Mouse (Mus musculus) cerebellum, adult 2 months (tissue): ENCODE results near the gene Wfs1. TPM values are rescaled to one million over a fixed set of nuclear protein-coding genes. Genes with fewer than 3 reads are reported as not detected.
A peak's percentile ranks its signal among the peaks of the same experiment; 100 is the strongest.

Experiments
- DNase-seq, 2 experiments: peaks; one replicate each; pipeline ENCODE4 v3.0.0; 2021
- H3K27ac ChIP-seq: fragments of 200-500 bp; 2 replicates; pipeline ENCODE4 v1.5.1; 2012; ENCODE audit warnings: low read length, control low read depth, inconsistent platforms; ENCODE audit not compliant: insufficient read depth
- H3K27me3 ChIP-seq: fragments of 200-500 bp; 2 replicates; pipeline ENCODE4 v1.6.1; 2012; ENCODE audit warnings: inconsistent platforms, mild to moderate bottlenecking, low read length, moderate library complexity; ENCODE audit not compliant: control insufficient read depth, insufficient read depth
- H3K4me1 ChIP-seq: fragments of 200-500 bp; 2 replicates; pipeline ENCODE4 v1.6.1; 2011; ENCODE audit warnings: low read length; ENCODE audit not compliant: control insufficient read depth, insufficient read depth
- H3K4me3 ChIP-seq: fragments of 200-500 bp; replicated peaks from 2 replicates; pipeline ENCODE3; 2011; ENCODE audit warnings: mild to moderate bottlenecking, low read depth, low read length, control low read depth; ENCODE audit not compliant: insufficient read depth
- CTCF ChIP-seq: fragments of 200-500 bp; IDR thresholded peaks from 2 replicates; pipeline ENCODE4 v1.5.1; 2011; ENCODE audit warnings: low read depth, mild to moderate bottlenecking, control low read depth, low read length, moderate library complexity, borderline replicate concordance; ENCODE audit not compliant: insufficient read depth
- POLR2A ChIP-seq: fragments of 200-500 bp; IDR thresholded peaks from 2 replicates; pipeline ENCODE4 v1.6.1; 2011; ENCODE audit warnings: low read length, control low read depth, borderline replicate concordance; ENCODE audit not compliant: insufficient read depth
- WGBS: fragments of 180-500 bp; shearing (Covaris S2); methylation state at CpG from one replicate; pipeline ENCODE4 v1.1.7; 2018; 5-methylcytosine and 5-hydroxymethylcytosine counted together
- polyA plus RNA-seq: library from polyadenylated mRNA; depleted of rRNA; stranded (reverse); fragments of >200 nt; gene quantifications from 2 replicates; pipeline ENCODE4 v1.2.3, GENCODE M21; 2012; rRNA removed

Gene Wfs1
- polyA plus RNA-seq: 27.2 and 28.3 TPM in 2 replicates

DNA sequence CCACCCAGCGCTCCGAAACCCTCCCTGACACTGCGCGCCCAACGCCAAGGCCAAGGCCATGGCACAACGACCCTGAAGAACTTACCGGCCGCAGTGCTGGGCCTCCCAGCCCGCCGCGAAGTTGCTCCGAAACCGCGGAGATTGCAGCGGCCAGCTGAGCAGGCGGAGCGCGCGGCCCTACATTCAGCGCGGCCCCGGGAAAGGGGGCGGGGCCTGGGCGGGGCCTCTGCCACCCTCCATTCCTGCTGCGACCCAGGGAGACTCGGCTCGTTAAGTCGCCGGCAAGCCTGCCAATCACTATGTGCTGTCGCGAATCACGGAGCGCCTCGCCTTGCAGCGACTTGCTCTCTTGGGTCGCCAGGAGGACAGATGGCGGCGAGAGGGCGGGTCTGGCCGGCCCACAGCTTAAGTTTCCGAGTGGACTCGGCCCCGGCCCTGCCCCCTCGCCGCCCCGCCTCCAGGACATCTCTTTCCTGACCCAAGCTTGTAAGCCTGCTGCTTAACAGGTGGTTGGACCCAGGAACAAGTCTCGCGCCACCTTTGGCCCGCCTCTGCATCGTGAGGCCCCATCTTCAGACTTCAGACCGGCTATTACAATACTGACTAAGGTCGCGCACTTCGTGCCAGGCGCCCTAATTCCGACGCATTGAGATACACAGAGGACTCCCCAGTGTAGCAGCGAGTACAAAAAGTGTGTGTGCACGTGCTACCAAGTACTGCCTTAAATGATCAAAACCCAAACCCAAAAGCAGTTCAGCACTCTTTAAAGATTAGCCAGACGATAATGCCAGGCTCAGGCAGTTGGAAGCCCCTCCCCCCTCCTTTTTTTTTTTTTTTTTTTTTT, at the start of gene Wfs1:
Gene Wfs1 (minus strand): TSS at position 425 of the 844 bp plus-strand sequence.
- peaks cover 4% of the 10 kb centered on the region; the same call in 1 of the 2 replicates for H3K4me1 ChIP-seq
- under 1% methylated on average over 60 of the region's 60 CpGs for WGBS
- TF ChIP-seq POLR2A (peak; percentile 33; the same call in 1 of the 2 replicates), CTCF (no peak)
- H3K27ac ChIP-seq: no peak within 1 kb of the TSS
- peak; percentile 93 to 98 for DNase-seq
- no peaks in the 10 kb centered on the region for H3K27me3 ChIP-seq
- H3K4me3 ChIP-seq: peak within 1 kb of the TSS; percentile 88

DNA sequence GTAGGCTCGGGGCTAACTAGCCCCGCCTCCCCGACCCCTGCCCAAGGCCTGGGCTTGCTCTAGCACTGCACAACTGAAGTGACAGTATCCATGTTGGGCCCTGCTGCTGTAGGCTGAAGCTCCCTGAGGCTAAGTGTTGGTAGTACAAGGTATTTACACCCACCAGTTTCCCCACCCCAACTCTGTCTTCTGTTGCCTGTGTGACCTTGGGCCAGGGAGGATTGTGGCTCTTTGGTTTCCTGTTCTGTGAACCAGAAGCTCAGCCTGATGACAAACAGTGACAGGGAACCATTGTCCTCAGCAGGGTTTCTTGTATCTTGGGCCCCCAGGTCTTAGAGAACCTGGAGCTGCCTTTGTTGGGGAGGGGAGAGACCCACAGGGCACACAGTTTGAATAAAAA, 47.9 kb upstream of the Wfs1 start:
- WGBS: 93% methylated on average over 3 of the region's 3 CpGs

DNA sequence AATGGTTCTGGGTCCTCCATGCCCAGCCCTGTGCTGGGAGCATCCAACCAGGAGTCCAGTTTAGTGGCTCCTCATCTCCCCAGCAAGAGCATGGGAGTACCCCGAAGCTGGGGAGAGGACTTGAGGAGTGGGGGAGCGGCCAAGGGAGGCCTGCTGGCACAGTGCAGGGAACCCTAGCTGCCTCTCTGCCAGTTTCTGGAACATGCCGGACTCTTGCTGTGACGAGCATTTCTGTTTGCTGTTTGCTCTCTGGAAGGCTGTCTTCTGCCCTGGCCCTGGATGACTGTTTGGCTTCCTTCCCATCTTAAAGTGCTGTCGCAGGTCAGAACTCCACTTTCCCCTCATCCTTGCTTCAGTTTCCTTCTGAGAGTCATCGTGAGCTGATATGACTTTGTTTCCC, 46.9 kb upstream of the Wfs1 start:
- Histone ChIP-seq H3K4me3 (no peak overlapping the region), H3K27ac (no peak overlapping the region), H3K4me1 (peaks cover 5% of the 10 kb centered on the region; the same call in 1 of the 2 replicates), H3K27me3 (no peaks in the 10 kb centered on the region)
- no peak for TF ChIP-seq POLR2A
- DNase-seq: peak in 1 of 2 experiments; percentile 54
- WGBS: 12% methylated on average over 6 of the region's 6 CpGs

More for the DNA sequence above, 47.9 kb upstream of the Wfs1 start:
- H3K27ac ChIP-seq: no peak overlapping the region
- H3K4me3 ChIP-seq: no peak overlapping the region
- no peak for DNase-seq
- H3K4me1 ChIP-seq: peaks cover 8% of the 10 kb centered on the region
- H3K27me3 ChIP-seq: no peaks in the 10 kb centered on the region
- TF ChIP-seq POLR2A (no peak), CTCF (no peak)

DNA sequence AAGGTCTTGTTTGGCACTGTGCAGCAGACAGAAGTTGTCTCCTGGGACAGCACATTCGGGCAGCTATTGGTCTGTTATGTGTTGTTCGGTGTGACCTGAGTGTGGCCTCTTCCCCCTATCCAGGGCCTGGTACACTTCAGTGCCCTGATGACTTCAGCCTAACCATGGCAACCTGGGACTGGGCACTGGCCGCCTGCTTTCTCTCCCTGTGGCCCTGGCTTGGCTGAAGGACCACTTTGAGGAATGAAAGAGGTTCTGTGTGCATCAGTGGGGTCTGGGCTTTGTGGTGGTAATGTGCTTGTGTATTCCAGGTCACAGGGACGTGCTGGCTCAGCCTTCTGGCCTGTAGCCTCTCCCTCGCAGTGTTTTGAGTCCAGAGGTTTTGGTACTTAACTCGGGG, 46.2 kb upstream of the Wfs1 start:
- DNase-seq: peak; percentile 18 to 55
- 65% methylated on average over 6 of the region's 6 CpGs for WGBS

DNA sequence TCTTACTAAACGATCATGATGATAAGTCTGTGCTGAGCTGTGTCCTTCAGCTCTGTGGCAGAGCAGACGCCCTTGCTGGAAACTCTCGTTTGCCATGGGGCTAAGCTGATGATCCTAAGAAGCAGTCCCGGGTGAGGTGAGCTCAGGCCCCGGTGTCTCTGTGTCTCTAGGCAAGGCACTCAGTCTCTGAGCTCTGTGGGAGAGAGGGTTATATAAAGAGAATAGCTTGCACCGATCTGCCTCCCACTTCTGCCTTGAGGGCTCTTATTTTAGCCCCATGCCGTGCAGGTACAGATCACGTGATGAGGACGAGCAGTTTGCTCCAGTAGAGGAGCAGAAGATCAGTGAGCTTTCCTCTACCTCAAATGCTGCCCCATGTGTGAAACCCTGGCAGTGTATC, 41.7 kb upstream of the Wfs1 start:
- Histone ChIP-seq H3K27me3 (no peaks in the 10 kb centered on the region), H3K4me3 (no peak overlapping the region), H3K4me1 (peaks cover 5% of the 10 kb centered on the region; the same call in 1 of the 2 replicates), H3K27ac (no peak overlapping the region)
- no peak for DNase-seq
- WGBS: 80% methylated on average over 9 of the region's 9 CpGs
- no peak for TF ChIP-seq CTCF
- no peak for TF ChIP-seq POLR2A

More for the DNA sequence above, 46.2 kb upstream of the Wfs1 start:
- no peak for TF ChIP-seq POLR2A
- TF ChIP-seq CTCF: no peak
- Histone ChIP-seq H3K4me1 (peaks cover 5% of the 10 kb centered on the region; the same call in 1 of the 2 replicates), H3K27ac (no peak overlapping the region), H3K4me3 (no peak overlapping the region), H3K27me3 (no peaks in the 10 kb centered on the region)

DNA sequence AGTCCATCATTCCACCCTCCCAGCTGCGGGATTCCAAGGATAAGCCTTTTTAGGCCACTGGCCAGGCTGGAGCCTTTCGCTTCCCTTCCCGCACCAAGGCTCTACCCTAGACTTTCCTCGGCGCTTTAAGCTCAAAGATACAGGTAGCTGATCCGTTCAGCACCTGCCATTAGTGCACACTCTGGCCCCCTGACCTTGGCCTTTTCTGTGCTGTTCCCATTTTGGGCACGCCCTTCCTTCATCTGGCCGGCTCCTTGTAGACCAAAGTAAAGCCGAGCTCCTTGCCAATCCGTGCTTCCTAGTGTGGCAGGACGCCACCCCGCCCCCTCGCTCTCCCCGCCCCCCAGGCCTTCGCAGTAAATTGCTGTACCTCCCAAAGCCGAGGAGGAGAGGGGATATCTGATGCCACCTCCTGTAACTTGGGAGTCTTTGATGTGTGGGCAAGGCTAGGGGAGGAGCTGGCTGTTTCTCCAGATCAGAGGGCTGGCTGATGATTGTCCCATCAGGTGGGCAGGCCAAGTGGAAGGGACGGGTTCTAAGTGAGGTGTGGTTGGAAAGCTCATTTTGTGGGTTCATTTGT, 40.4 kb upstream of the Wfs1 start:
- 5% methylated on average over 17 of the region's 17 CpGs for WGBS
- no peak for DNase-seq

DNA sequence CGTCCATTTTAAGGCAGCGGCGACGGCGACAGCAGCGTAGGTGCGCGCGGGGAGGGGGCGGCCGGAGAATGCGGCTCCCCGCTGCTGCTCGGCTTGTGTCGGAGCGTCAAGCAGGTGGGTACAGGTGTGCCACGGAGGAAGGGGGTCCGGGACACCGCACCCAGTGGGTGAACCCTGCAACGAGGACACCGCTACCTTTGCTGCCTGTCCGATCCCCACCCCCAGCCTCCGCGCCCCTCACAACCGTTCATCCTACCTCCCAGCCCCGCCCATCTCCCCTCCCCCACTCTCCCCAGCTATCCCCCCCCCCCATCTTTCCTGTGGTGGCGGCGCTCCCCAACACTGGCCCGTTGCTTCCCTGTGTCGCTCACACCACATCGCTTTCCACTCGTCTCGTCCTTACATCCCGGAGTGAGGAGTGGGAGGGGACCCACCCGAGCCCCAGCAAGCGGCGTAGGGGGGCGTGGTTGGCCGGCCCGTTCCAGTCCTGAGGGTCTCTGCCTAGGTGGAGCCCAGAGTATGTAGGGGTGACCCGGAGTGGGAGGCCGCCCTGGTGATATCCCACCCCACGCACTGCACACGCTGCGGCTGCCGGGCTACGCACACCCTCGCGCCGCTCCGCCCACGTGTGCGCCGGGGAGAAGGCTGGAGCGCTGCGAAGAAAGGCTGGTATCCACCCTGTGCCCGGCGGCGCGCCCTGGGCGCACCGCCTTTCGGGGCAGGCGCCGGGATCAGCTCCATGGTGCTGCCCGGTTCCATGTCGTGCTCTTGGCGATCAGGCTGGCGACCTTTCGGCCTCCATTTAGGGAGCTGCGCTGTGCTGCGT, 39.7 kb upstream of the Wfs1 start:
- WGBS: under 1% methylated on average over 67 of the region's 72 CpGs
- H3K4me1 ChIP-seq: peaks cover 5% of the 10 kb centered on the region; the same call in 1 of the 2 replicates

More for the DNA sequence above, 40.4 kb upstream of the Wfs1 start:
- TF ChIP-seq POLR2A (no peak), CTCF (no peak)
- Histone ChIP-seq H3K27me3 (no peaks in the 10 kb centered on the region), H3K4me1 (peaks cover 5% of the 10 kb centered on the region; the same call in 1 of the 2 replicates), H3K27ac (no peak overlapping the region), H3K4me3 (peak overlapping the region; percentile 78)

More for the DNA sequence above, 39.7 kb upstream of the Wfs1 start:
- Histone ChIP-seq H3K4me3 (peak overlapping the region; percentile 78), H3K27me3 (no peaks in the 10 kb centered on the region), H3K27ac (no peak overlapping the region)
- DNase-seq: peak; percentile 50 to 63
- TF ChIP-seq POLR2A: no peak
- no peak for TF ChIP-seq CTCF
